Mouse (Mus musculus) liver, embryonic 13.5 days (tissue): ENCODE data around the gene Th. TPM values are rescaled to one million over a fixed set of nuclear protein-coding genes. Genes with fewer than 3 reads are reported as not detected.
A peak's percentile ranks its signal among the peaks of the same experiment; 100 is the strongest.

ENCODE experiments used
- ATAC-seq: fragments of 200-750 bp; cut with Nextera tagmentation; 2 replicates; pipeline ENCODE4 v1.8.0; 2017; ENCODE audit warnings: low read depth, mild to moderate bottlenecking, moderate number of reproducible peaks, moderate library complexity
- DNase-seq: peaks from one replicate; pipeline ENCODE4 v3.0.0; 2022
- H3K27ac ChIP-seq: fragments of 300-500 bp; sonication (generic); 2 replicates; pipeline ENCODE4 v1.5.1; 2015; ENCODE audit warnings: moderate library complexity, mild to moderate bottlenecking, inconsistent platforms
- H3K27me3 ChIP-seq: fragments of 300-500 bp; sonication (generic); 2 replicates; pipeline ENCODE4 v1.6.1; 2015; ENCODE audit warnings: mild to moderate bottlenecking, inconsistent platforms
- H3K36me3 ChIP-seq: fragments of 300-500 bp; sonication (generic); 2 replicates; pipeline ENCODE4 v1.6.1; 2015; ENCODE audit warnings: mild to moderate bottlenecking, inconsistent platforms
- H3K4me1 ChIP-seq: fragments of 300-500 bp; sonication (generic); replicated peaks from 2 replicates; pipeline ENCODE4 v1.6.1; 2015; ENCODE audit warnings: inconsistent platforms
- H3K4me2 ChIP-seq: fragments of 300-500 bp; sonication (generic); 2 replicates; pipeline ENCODE4 v1.6.1; 2015; ENCODE audit warnings: inconsistent platforms, mild to moderate bottlenecking, moderate library complexity
- H3K4me3 ChIP-seq: fragments of 300-500 bp; sonication (generic); replicated peaks from 2 replicates; pipeline ENCODE4 v1.5.1; 2015; ENCODE audit warnings: mild to moderate bottlenecking, inconsistent platforms
- H3K9ac ChIP-seq: fragments of 300-500 bp; sonication (generic); 2 replicates; pipeline ENCODE4 v1.6.1; 2015; ENCODE audit warnings: mild to moderate bottlenecking, inconsistent platforms
- H3K9me3 ChIP-seq: fragments of 300-500 bp; sonication (generic); replicated peaks from 2 replicates; pipeline ENCODE4 v1.6.1; 2016; ENCODE audit warnings: inconsistent platforms
- WGBS: fragments of 180-500 bp; shearing (Covaris S2); methylation state at CpG from one replicate; pipeline ENCODE4 v1.1.7; 2015; ENCODE audit not compliant: insufficient replicate concordance; 5-methylcytosine and 5-hydroxymethylcytosine counted together
- polyA plus RNA-seq: library from polyadenylated mRNA; unstranded; fragments of >200 nt; fragmentation: Nextera tagmentation; extraction: Ambion mirVana; gene quantifications from 2 replicates; pipeline ENCODE4 v1.2.1, GENCODE M21; 2015

The Th gene
- not detected in 2 replicates for polyA plus RNA-seq

- DNase-seq = no peak
- WGBS = 59% methylated on average over 3 of the region's 3 CpGs
- H3K27ac ChIP-seq = no peak within 1 kb of the TSS
Measured at GRCm38 (mm10) chr7:142931028-142931427, at the start of gene Th. Gene Th (minus strand): TSS chr7:142931128.

GRCm38 (mm10) chr7:142968809-142969511, 38.0 kb upstream of the Th start, which contains the start of gene Ascl2:
Gene Ascl2 (minus strand): TSS chr7:142969264.
- H3K9me3 ChIP-seq = no peaks in the 10 kb centered on the region
- peak within 1 kb of the TSS; percentile 68 for H3K4me2 ChIP-seq
- 2% methylated on average over 51 of the region's 51 CpGs for WGBS
- H3K36me3 ChIP-seq = no peaks in the 10 kb centered on the region
- no peak for DNase-seq
- peak within 1 kb of the TSS; percentile 45 for H3K4me3 ChIP-seq
- H3K9ac ChIP-seq = peak within 1 kb of the TSS; percentile 9; the same call in 1 of the 2 replicates
- H3K27ac ChIP-seq = no peak within 1 kb of the TSS
- ATAC-seq = 0 out of 2 replicates have a peak, but pooled peaks have one; percentile 9
- H3K27me3 ChIP-seq = peaks cover 87% of the 10 kb centered on the region
- peaks cover 25% of the 10 kb centered on the region for H3K4me1 ChIP-seq

More at GRCm38 (mm10) chr7:142931028-142931427, at the start of gene Th:
- no peaks in the 10 kb centered on the region for H3K9me3 ChIP-seq
- H3K36me3 ChIP-seq = no peaks in the 10 kb centered on the region
- no peaks in the 10 kb centered on the region for H3K4me1 ChIP-seq
- H3K27me3 ChIP-seq = 0 out of 2 replicates have a peak, but pooled peaks cover 3% of the 10 kb centered on the region
- H3K4me3 ChIP-seq = no peak within 1 kb of the TSS
- ATAC-seq = no peak
- no peak within 1 kb of the TSS for H3K4me2 ChIP-seq
- no peak within 1 kb of the TSS for H3K9ac ChIP-seq

- peak overlapping the region; percentile 43; the same call in 1 of the 2 replicates for H3K27ac ChIP-seq
- under 1% methylated on average over 90 of the region's 90 CpGs for WGBS
- peak overlapping the region; percentile 45 for H3K4me3 ChIP-seq
- no peaks in the 10 kb centered on the region for H3K9me3 ChIP-seq
- ATAC-seq (peak; percentile 32; the same call in 1 of the 2 replicates), DNase-seq (peak; percentile 4)
- no peaks in the 10 kb centered on the region for H3K36me3 ChIP-seq
- peaks cover 87% of the 10 kb centered on the region for H3K27me3 ChIP-seq
- peaks cover 25% of the 10 kb centered on the region for H3K4me1 ChIP-seq
- H3K4me2 ChIP-seq = peak overlapping the region; percentile 68
- peak overlapping the region; percentile 9; the same call in 1 of the 2 replicates for H3K9ac ChIP-seq
Measured at GRCm38 (mm10) chr7:142967884-142968808, 37.2 kb upstream of the Th start.

GRCm38 (mm10) chr7:142967414-142967883, 36.5 kb upstream of the Th start:
- Histone ChIP-seq H3K27ac (peak overlapping the region; percentile 43; the same call in 1 of the 2 replicates), H3K27me3 (peaks cover 86% of the 10 kb centered on the region), H3K36me3 (no peaks in the 10 kb centered on the region), H3K9me3 (no peaks in the 10 kb centered on the region), H3K4me1 (peaks cover 25% of the 10 kb centered on the region), H3K9ac (peak overlapping the region; percentile 9; the same call in 1 of the 2 replicates), H3K4me3 (peak overlapping the region; percentile 45), H3K4me2 (peak overlapping the region; percentile 68)
- under 1% methylated on average over 36 of the region's 36 CpGs for WGBS
- ATAC-seq = peak; percentile 72
- DNase-seq = peak; percentile 18

- Histone ChIP-seq H3K27me3 (peaks cover 27% of the 10 kb centered on the region), H3K27ac (no peak overlapping the region), H3K36me3 (no peaks in the 10 kb centered on the region), H3K4me2 (no peak overlapping the region), H3K4me3 (no peak overlapping the region), H3K9me3 (no peaks in the 10 kb centered on the region), H3K9ac (no peak overlapping the region), H3K4me1 (no peaks in the 10 kb centered on the region)
- WGBS = 59% methylated on average over 4 of the region's 4 CpGs
- ATAC-seq (no peak), DNase-seq (no peak)
Measured at GRCm38 (mm10) chr7:142959752-142960151, 28.8 kb upstream of the Th start.

- ATAC-seq (no peak), DNase-seq (no peak)
- H3K4me2 ChIP-seq = no peak overlapping the region
- H3K36me3 ChIP-seq = no peaks in the 10 kb centered on the region
- H3K27me3 ChIP-seq = peaks cover 18% of the 10 kb centered on the region
- WGBS = 52% methylated on average over 1 of the region's 1 CpGs
- no peak overlapping the region for H3K9ac ChIP-seq
- no peak overlapping the region for H3K4me3 ChIP-seq
- no peaks in the 10 kb centered on the region for H3K4me1 ChIP-seq
- no peak overlapping the region for H3K27ac ChIP-seq
- no peaks in the 10 kb centered on the region for H3K9me3 ChIP-seq
Measured at GRCm38 (mm10) chr7:142958817-142959216, 27.9 kb upstream of the Th start.

GRCm38 (mm10) chr7:142956018-142956417, 25.1 kb upstream of the Th start:
- Histone ChIP-seq H3K9me3 (no peaks in the 10 kb centered on the region), H3K27me3 (peaks cover 5% of the 10 kb centered on the region; the same call in 1 of the 2 replicates), H3K4me1 (no peaks in the 10 kb centered on the region), H3K9ac (no peak overlapping the region), H3K4me3 (no peak overlapping the region), H3K27ac (no peak overlapping the region), H3K4me2 (no peak overlapping the region), H3K36me3 (no peaks in the 10 kb centered on the region)
- 39% methylated on average over 2 of the region's 2 CpGs for WGBS
- ATAC-seq = no peak
- no peak for DNase-seq

GRCm38 (mm10) chr7:142949568-142949967, 18.6 kb upstream of the Th start:
- no peaks in the 10 kb centered on the region for H3K36me3 ChIP-seq
- WGBS = 0% methylated on average over 1 of the region's 1 CpGs

GRCm38 (mm10) chr7:142937631-142938030, 6.7 kb upstream of the Th start:
- Histone ChIP-seq H3K36me3 (no peaks in the 10 kb centered on the region), H3K27me3 (0 out of 2 replicates have a peak, but pooled peaks cover 5% of the 10 kb centered on the region), H3K9me3 (no peaks in the 10 kb centered on the region), H3K4me2 (no peak overlapping the region), H3K9ac (no peak overlapping the region), H3K4me1 (peaks cover 5% of the 10 kb centered on the region; the same call in 1 of the 2 replicates), H3K4me3 (no peak overlapping the region), H3K27ac (no peak overlapping the region)
- ATAC-seq (no peak), DNase-seq (no peak)

More at GRCm38 (mm10) chr7:142949568-142949967, 18.6 kb upstream of the Th start:
- Histone ChIP-seq H3K27me3 (peaks cover 8% of the 10 kb centered on the region), H3K4me3 (no peak overlapping the region), H3K27ac (no peak overlapping the region), H3K4me2 (no peak overlapping the region), H3K9me3 (no peaks in the 10 kb centered on the region), H3K9ac (no peak overlapping the region), H3K4me1 (no peaks in the 10 kb centered on the region)
- DNase-seq (no peak), ATAC-seq (no peak)

GRCm38 (mm10) chr7:142935708-142936107, 4.8 kb upstream of the Th start:
- Histone ChIP-seq H3K27me3 (0 out of 2 replicates have a peak, but pooled peaks cover 5% of the 10 kb centered on the region), H3K4me1 (peaks cover 5% of the 10 kb centered on the region; the same call in 1 of the 2 replicates), H3K36me3 (no peaks in the 10 kb centered on the region), H3K9ac (no peak overlapping the region), H3K4me3 (no peak overlapping the region), H3K4me2 (no peak overlapping the region), H3K27ac (no peak overlapping the region), H3K9me3 (no peaks in the 10 kb centered on the region)
- DNase-seq (no peak), ATAC-seq (no peak)
- WGBS = 72% methylated on average over 14 of the region's 14 CpGs

- H3K27me3 ChIP-seq = 0 out of 2 replicates have a peak, but pooled peaks cover 5% of the 10 kb centered on the region
- WGBS = 40% methylated on average over 3 of the region's 3 CpGs
- H3K4me1 ChIP-seq = no peaks in the 10 kb centered on the region
- H3K9ac ChIP-seq = no peak overlapping the region
- ATAC-seq = no peak
- no peaks in the 10 kb centered on the region for H3K9me3 ChIP-seq
- DNase-seq = no peak
- no peak overlapping the region for H3K4me2 ChIP-seq
- H3K27ac ChIP-seq = no peak overlapping the region
- H3K36me3 ChIP-seq = no peaks in the 10 kb centered on the region
- no peak overlapping the region for H3K4me3 ChIP-seq
Measured at GRCm38 (mm10) chr7:142932469-142932868, 1.5 kb upstream of the Th start.
